Mouse (Mus musculus) embryonic facial prominence, embryonic 11.5 days (tissue): ENCODE data around the gene Ppl. TPM values are rescaled to one million over a fixed set of nuclear protein-coding genes. Genes with fewer than 3 reads are reported as not detected.

Experiments
- ATAC-seq: fragments of 200-750 bp; cut with Nextera tagmentation; replicated peaks from 2 replicates; pipeline ENCODE4 v1.8.0; 2017; ENCODE audit warnings: low read depth; ENCODE audit not compliant: insufficient number of reproducible peaks, low FRiP score, low TSS enrichment
- DNase-seq: peaks from one replicate; pipeline ENCODE4 v3.0.0-alpha.2; 2015; ENCODE audit warnings: low spot score
- H3K27ac ChIP-seq: fragments of 300-500 bp; sonication (generic); replicated peaks from 2 replicates; pipeline ENCODE4 v1.5.1; 2014; ENCODE audit warnings: mild to moderate bottlenecking, low read depth, low read length, control low read depth
- H3K27me3 ChIP-seq: fragments of 300-500 bp; sonication (generic); 2 replicates; pipeline ENCODE4 v1.6.1; 2014; ENCODE audit warnings: mild to moderate bottlenecking, low read length, moderate library complexity, mixed read lengths; ENCODE audit not compliant: control insufficient read depth, insufficient read depth
- H3K36me3 ChIP-seq: fragments of 300-500 bp; sonication (generic); replicated peaks from 2 replicates; pipeline ENCODE4 v1.6.1; 2014; ENCODE audit warnings: low read depth, mild to moderate bottlenecking, low read length, moderate library complexity, mixed read lengths; ENCODE audit not compliant: control insufficient read depth, insufficient read depth
- H3K4me1 ChIP-seq: fragments of 300-500 bp; sonication (generic); 2 replicates; pipeline ENCODE4 v1.6.1; 2014; ENCODE audit warnings: low read length, mixed read lengths; ENCODE audit not compliant: control insufficient read depth, insufficient read depth
- H3K4me2 ChIP-seq: fragments of 300-500 bp; sonication (generic); 2 replicates; pipeline ENCODE4 v1.6.1; 2014; ENCODE audit warnings: low read depth, mild to moderate bottlenecking, control low read depth, low read length, moderate library complexity
- H3K4me3 ChIP-seq: fragments of 300-500 bp; sonication (generic); 2 replicates; pipeline ENCODE4 v1.5.1; 2014; ENCODE audit warnings: low read depth, low read length, control low read depth
- H3K9ac ChIP-seq: fragments of 300-500 bp; sonication (generic); replicated peaks from 2 replicates; pipeline ENCODE4 v1.6.1; 2014; ENCODE audit warnings: mild to moderate bottlenecking, control low read depth, low read length
- H3K9me3 ChIP-seq: fragments of 300-500 bp; sonication (generic); replicated peaks from 2 replicates; pipeline ENCODE4 v1.6.1; 2016; ENCODE audit warnings: mild to moderate bottlenecking, low read length, inconsistent platforms, mixed read lengths; ENCODE audit not compliant: control insufficient read depth
- WGBS: fragments of 180-500 bp; shearing (Covaris S2); extraction: QIAGEN DNeasy Blood & Tissue Kit; methylation state at CpG from one replicate; pipeline ENCODE4 v1.1.7; 2014; 5-methylcytosine and 5-hydroxymethylcytosine counted together
- polyA plus RNA-seq: library from polyadenylated mRNA; unstranded; fragments of >200 nt; fragmentation: Nextera tagmentation; extraction: Ambion mirVana; gene quantifications from 2 replicates; pipeline ENCODE4 v1.2.1, GENCODE M21; 2014

Gene Ppl
- polyA plus RNA-seq, 1 experiment from 2014 or later, result 1.6 TPM

GRCm38 (mm10) chr16:5155014-5155413 lies 22.8 kb upstream of the Ppl start:
- H3K36me3 ChIP-seq, result no peaks in the 10 kb centered on the region
- H3K9ac ChIP-seq, result no peak overlapping the region
- ATAC-seq (no peak), DNase-seq (no peak)
- WGBS, result 70% methylated on average over 3 of the region's 3 CpGs
- no peaks in the 10 kb centered on the region for H3K9me3 ChIP-seq
- no peak overlapping the region for H3K4me2 ChIP-seq
- no peak overlapping the region for H3K4me3 ChIP-seq
- H3K4me1 ChIP-seq, result no peaks in the 10 kb centered on the region
- H3K27me3 ChIP-seq, result no peaks in the 10 kb centered on the region
- H3K27ac ChIP-seq, result no peak overlapping the region

GRCm38 (mm10) chr16:5153299-5154026 lies 21.2 kb upstream of the Ppl start:
- Histone ChIP-seq H3K27ac (no peak overlapping the region), H3K9me3 (no peaks in the 10 kb centered on the region), H3K27me3 (no peaks in the 10 kb centered on the region), H3K9ac (no peak overlapping the region), H3K36me3 (no peaks in the 10 kb centered on the region), H3K4me2 (no peak overlapping the region), H3K4me3 (no peak overlapping the region), H3K4me1 (no peaks in the 10 kb centered on the region)
- 36% methylated on average over 6 of the region's 6 CpGs for WGBS
- ATAC-seq (no peak), DNase-seq (no peak)

GRCm38 (mm10) chr16:5150544-5150943 lies 18.3 kb upstream of the Ppl start:
- Histone ChIP-seq H3K4me3 (no peak overlapping the region), H3K9me3 (no peaks in the 10 kb centered on the region), H3K36me3 (no peaks in the 10 kb centered on the region), H3K27ac (no peak overlapping the region), H3K9ac (no peak overlapping the region), H3K4me1 (no peaks in the 10 kb centered on the region), H3K27me3 (peaks cover 3% of the 10 kb centered on the region; the same call in 1 of the 2 replicates), H3K4me2 (no peak overlapping the region)
- no peak for ATAC-seq
- 49% methylated on average over 10 of the region's 10 CpGs for WGBS
- no peak for DNase-seq

GRCm38 (mm10) chr16:5147037-5147385 lies 14.8 kb upstream of the Ppl start, which contains the start of gene Sec14l5:
Sec14l5 (plus strand) TSS chr16:5147109.
- Histone ChIP-seq H3K9ac (no peak within 1 kb of the TSS), H3K4me3 (peak within 1 kb of the TSS; percentile 27), H3K27me3 (peaks cover 3% of the 10 kb centered on the region; the same call in 1 of the 2 replicates), H3K36me3 (no peaks in the 10 kb centered on the region), H3K4me2 (peak within 1 kb of the TSS; percentile 56), H3K4me1 (no peaks in the 10 kb centered on the region), H3K9me3 (no peaks in the 10 kb centered on the region), H3K27ac (no peak within 1 kb of the TSS)
- 18% methylated on average over 13 of the region's 13 CpGs for WGBS
- no peak for DNase-seq
- ATAC-seq, result peak; percentile 24; the same call in 1 of the 2 replicates

GRCm38 (mm10) chr16:5146367-5147036 lies 14.3 kb upstream of the Ppl start:
- Histone ChIP-seq H3K9me3 (no peaks in the 10 kb centered on the region), H3K27ac (no peak overlapping the region), H3K4me3 (peak overlapping the region; percentile 27), H3K4me2 (peak overlapping the region; percentile 56), H3K36me3 (no peaks in the 10 kb centered on the region), H3K27me3 (peaks cover 3% of the 10 kb centered on the region; the same call in 1 of the 2 replicates), H3K4me1 (no peaks in the 10 kb centered on the region), H3K9ac (no peak overlapping the region)
- ATAC-seq (peak; percentile 90), DNase-seq (peak; percentile 82)
- WGBS, result 2% methylated on average over 26 of the region's 26 CpGs

- WGBS, result under 1% methylated on average over 7 of the region's 7 CpGs
- Histone ChIP-seq H3K9me3 (no peaks in the 10 kb centered on the region), H3K36me3 (no peaks in the 10 kb centered on the region), H3K9ac (no peak overlapping the region), H3K27ac (no peak overlapping the region), H3K27me3 (peaks cover 3% of the 10 kb centered on the region; the same call in 1 of the 2 replicates), H3K4me1 (no peaks in the 10 kb centered on the region), H3K4me3 (no peak overlapping the region), H3K4me2 (peak overlapping the region; percentile 25)
- ATAC-seq (peak; percentile 46), DNase-seq (peak; percentile 96)
Measured at GRCm38 (mm10) chr16:5145570-5145969, 13.3 kb upstream of the Ppl start.

GRCm38 (mm10) chr16:5139741-5140140 lies 7.5 kb upstream of the Ppl start:
- no peak for DNase-seq
- no peaks in the 10 kb centered on the region for H3K4me1 ChIP-seq
- WGBS, result 61% methylated on average over 4 of the region's 4 CpGs

GRCm38 (mm10) chr16:5137006-5137540 lies 4.9 kb upstream of the Ppl start:
- peaks cover 18% of the 10 kb centered on the region for H3K27me3 ChIP-seq
- no peaks in the 10 kb centered on the region for H3K9me3 ChIP-seq
- 69% methylated on average over 12 of the region's 12 CpGs for WGBS
- H3K4me3 ChIP-seq, result no peak overlapping the region
- H3K9ac ChIP-seq, result no peak overlapping the region
- no peaks in the 10 kb centered on the region for H3K36me3 ChIP-seq
- H3K27ac ChIP-seq, result no peak overlapping the region
- DNase-seq (no peak), ATAC-seq (no peak)
- H3K4me2 ChIP-seq, result no peak overlapping the region
- H3K4me1 ChIP-seq, result no peaks in the 10 kb centered on the region

More at GRCm38 (mm10) chr16:5139741-5140140, 7.5 kb upstream of the Ppl start:
- Histone ChIP-seq H3K36me3 (no peaks in the 10 kb centered on the region), H3K4me3 (no peak overlapping the region), H3K4me2 (no peak overlapping the region), H3K9me3 (no peaks in the 10 kb centered on the region), H3K27ac (no peak overlapping the region), H3K9ac (no peak overlapping the region), H3K27me3 (no peaks in the 10 kb centered on the region)
- ATAC-seq, result no peak
